Mouse (Mus musculus): ENCODE results near the gene Cdh12. TPM values are rescaled to one million over a fixed set of nuclear protein-coding genes. Genes with fewer than 3 reads are reported as not detected.

Cdh12 gene
- total RNA-seq, 2 experiments from 2014 or later, result 0.22 to 0.40 TPM

DNA sequence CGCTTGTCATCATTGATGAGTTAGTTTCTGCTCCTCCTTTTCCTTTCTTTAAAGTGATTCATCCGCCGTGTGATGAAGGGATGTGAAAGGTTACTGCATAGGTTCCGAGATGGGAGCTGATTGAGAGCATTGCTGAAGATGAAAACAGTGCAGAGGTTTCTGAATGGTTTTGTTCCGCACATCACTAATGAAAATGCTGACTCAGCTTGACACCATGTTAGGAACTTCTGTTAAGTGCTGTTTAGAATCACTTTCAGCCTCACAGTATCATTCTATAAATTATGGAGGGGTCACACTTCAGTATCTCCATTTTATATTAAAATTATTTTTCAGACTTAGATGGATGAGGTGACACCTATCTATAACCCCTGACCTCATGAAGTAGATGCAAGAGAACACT is 247.2 kb downstream of the Cdh12 start:
- DNase-seq (ENCODE audit: low spot score in 2 of 2), result no peak

DNA sequence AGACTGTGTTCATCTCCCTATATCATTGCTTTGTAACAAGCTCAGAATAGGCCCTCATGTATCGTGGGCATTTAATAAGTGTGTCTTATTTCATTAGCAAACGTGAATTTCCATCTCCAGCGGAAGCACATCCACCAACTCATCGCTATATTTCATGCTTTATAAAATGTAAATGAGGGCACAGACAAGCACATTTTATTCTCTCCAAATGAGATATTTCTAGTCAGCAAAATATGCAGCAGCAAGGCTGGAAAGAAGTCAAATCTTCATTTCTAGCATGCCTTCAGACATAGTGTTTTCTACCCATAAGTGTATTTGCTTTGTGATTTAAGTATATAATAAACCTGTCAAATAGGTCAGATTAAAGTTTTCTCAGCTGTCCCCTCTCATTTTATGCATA is 262.8 kb downstream of the Cdh12 start:
- no peak for DNase-seq (ENCODE audit: low spot score in 2 of 2)

DNA sequence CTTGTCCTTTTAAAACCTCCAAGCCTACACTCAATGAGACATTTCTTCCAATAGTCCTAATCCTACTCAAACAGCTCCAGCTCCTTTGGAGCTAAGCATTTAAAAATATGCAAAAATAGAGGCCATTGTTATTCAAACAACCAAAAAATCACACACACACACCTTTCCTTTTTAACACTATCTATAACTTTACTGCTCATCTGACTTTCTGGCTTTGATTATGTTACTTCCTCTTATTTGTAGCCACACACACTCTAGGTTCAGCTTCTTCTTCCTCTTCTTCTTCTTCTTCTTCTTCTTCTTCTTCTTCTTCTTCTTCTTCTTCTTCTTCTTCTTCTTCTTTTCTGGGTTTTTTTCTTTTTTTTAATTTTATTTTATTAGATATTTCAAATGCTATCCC is 323.2 kb downstream of the Cdh12 start:
- no peak for DNase-seq (ENCODE audit: low spot score in 2 of 2)

DNA sequence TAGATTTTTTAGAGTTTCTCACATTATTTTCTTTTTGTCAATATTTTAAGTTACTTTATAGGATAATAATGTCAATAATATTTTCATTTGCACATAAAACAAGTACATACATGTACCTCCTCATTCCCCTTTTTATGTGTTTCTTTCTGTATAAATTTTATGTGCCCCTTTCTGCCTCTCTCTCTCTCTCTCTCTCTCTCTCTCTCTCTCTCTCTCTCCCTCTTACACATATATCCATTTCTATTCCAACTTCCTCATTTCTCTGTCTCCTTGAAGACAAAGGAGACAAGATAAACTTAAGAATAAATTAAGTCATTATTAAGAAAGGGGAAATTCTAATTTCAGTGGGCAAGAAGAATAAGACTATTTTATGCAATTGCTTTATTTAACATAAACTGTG is 324.4 kb downstream of the Cdh12 start:
- no peak for DNase-seq (ENCODE audit: low spot score in 2 of 2)

DNA sequence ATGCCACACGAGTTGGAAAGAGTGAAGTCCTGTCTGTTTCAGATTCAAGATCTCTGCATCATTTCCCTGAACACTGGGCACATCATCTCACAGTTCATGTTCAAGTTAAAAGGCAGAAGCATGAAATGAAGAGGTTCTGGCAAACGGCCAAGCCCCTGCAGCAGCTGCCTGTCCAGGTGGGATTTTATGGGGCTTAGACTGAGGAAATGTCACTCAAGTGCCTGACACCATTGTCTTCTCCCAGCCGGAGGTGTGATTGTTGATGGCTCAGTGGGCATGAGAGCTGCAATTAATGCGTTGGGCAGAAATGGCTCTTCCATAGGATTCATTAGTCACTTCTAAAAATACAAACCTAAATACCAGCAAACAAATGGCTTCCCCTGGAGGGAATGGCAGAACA is 347.9 kb downstream of the Cdh12 start:
- DNase-seq (ENCODE audit: low spot score in 2 of 2), result no peak

DNA sequence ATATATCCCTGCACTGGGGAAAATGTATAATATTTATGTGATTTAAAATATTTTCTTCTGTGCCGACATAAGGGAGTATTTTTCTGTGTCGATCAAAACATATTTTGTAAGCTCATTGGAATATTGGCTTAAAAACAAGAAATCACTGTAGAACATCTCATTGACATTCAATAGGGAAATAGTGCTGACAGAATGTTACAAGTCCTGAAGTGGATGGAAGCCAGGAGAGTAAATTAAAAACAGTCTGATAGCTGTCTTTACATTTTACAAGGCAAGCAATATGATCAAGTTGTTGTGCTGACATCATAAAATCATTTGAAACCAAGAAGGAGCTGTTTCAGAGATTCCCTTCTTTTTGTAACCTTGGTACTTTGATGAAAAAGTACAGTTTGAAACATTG is 349.5 kb downstream of the Cdh12 start:
- DNase-seq (ENCODE audit: low spot score in 2 of 2), result no peak

DNA sequence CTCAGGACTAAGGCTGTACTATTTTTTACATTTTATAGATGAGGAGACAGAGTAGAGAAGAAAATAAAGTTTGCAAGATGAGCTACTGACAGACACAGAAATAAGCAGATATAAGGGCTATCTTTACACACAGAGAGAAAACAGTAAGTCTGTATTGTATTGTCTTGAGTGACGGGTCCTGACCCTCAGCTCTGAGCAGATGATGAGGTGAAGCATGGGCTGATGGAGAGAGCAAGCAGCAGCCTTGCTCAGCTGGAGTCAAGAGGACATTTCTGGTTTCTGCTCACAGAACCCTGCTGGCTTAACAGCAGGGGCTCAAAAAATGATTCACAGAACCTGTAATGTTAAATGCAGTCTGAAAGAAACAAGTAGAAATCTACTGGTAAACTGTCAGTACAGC is 386.8 kb downstream of the Cdh12 start:
- no peak for DNase-seq (ENCODE audit: low spot score in 2 of 2)

DNA sequence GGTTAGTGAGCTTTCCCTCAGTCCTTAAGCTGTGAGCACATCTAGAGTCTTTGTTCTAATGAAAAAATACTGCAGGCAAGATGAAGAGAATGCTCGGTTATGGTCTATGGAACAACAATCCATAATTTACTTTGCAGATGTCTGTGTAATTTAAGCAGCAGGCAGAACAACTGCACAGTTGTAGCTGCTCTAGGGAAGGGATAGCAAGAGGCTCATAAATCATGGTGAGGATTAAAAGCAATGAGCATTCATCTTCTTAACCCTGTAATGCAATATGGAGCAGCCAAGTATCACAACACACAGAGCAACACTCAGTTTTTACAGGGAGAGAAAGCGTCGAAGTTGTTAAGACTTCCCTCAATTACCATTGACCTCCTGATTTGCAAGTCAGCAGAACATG is 387.9 kb downstream of the Cdh12 start:
- no peak for DNase-seq (ENCODE audit: low spot score in 2 of 2)

DNA sequence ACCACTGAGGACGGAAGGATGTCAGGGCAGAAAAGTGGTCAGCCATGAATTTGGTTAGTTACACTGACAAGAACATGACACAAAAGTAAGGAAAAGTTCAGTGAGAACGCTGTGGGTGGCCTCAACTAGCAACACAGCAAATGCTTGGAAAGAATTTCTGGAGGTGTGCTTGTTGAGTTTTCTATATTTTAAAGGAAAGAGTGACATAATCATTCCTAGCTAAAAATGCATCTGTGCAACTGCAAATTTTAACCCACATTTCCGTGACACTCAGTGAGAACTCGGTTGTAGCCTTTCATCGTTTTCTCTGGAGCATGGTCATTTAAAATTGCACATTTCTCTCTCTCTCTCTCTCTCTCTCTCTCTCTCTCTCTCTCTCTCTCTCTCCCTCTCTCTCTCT is 392.4 kb downstream of the Cdh12 start:
- DNase-seq (ENCODE audit: low spot score in 2 of 2), result no peak

DNA sequence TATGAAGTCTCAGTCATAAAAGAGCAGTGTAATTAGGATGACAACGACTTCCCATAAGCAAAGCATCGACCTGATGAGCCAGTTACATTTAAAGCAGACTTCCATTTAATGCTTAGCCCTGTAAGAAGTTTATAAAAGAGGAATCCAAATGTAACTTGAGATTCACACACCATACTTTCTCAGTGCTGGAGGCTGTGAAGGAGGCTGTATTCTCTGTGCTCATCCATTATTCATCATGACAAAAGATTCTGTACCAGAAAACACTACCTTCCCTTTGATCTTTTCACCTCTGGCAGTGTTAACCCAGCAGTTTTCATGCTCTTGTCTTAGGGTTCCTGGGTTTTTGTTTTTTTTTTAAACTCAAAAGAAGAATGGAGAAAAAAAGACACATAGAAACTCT is 414.0 kb downstream of the Cdh12 start:
- no peak for DNase-seq (ENCODE audit: low spot score in 2 of 2)

DNA sequence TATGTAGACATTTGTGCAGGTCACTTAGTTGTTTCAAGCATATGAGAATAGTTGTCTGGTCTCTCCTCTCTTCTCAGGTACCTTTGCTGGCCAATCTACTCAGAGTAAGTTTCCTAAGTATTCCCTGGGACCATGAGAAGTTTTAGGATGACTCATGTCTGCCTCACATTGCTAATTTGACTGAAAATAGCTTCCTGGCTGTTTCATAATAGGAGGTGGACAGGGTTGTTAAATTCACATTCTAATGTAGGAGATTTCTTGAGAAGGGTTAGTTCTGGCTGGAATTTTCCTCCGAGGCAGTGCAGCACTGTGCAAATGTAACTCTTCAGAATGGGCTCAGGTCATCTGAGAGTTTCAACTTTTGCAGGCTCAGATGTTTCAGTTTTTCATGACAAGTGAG is 423.5 kb downstream of the Cdh12 start:
- DNase-seq (ENCODE audit: low spot score in 2 of 2), result no peak

DNA sequence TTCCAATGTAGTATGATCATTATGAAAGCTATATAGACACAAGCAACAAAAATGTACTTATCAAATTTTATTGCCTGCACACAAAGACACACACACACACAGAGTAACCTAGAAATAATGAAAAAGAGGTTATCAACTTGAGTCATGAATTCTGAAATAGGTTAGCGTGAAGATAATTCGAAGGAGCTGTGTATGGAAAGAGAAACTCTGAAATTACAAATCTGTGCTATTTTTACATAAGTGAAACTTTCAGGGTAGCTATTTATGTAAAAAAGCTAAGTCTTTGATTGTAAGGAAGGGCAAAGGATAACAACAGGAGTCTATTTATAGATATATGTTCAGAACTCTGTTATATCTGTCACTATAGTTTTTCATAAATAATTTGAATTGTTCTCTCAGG is 427.9 kb downstream of the Cdh12 start:
- no peak for DNase-seq (ENCODE audit: low spot score in 2 of 2)

DNA sequence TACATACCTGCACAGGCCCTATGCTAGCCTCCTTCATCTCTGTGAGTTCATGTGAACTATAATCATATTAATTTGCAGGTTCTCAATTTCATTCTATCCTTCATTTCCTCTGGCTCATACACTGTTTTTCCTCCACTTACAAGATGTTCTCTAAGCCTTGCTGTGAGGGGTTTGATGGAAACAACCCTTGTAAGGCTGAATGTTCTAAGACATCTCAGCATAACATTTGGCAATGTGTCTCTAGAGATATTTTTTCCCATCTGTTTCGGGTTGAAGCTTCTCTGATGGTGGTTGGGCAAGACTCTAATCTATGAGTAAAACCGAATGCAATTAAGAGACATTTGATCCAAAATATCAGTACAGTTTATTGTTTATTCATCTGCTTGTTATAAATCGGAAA is 444.4 kb downstream of the Cdh12 start:
- no peak for DNase-seq (ENCODE audit: low spot score in 2 of 2)

DNA sequence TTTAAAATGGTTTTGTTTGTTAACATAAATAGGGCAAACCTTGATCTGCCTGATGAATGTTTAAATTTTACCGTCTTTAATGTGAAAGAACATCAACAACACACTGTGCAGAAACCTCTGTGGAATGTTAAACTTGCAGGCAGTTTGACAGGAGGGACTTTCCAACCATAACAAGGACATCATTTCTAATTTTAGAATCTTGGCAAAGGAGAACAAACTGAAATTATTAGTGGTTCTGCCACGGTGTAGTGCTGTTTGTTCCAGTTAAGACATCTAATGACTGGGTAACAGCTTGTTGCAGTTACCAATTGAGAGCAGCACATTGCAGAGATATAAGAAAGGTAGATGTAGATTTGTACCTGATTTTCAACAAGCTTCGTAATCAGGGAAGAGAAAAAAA is 453.5 kb downstream of the Cdh12 start:
- DNase-seq (ENCODE audit: low spot score in 2 of 2), result no peak

DNA sequence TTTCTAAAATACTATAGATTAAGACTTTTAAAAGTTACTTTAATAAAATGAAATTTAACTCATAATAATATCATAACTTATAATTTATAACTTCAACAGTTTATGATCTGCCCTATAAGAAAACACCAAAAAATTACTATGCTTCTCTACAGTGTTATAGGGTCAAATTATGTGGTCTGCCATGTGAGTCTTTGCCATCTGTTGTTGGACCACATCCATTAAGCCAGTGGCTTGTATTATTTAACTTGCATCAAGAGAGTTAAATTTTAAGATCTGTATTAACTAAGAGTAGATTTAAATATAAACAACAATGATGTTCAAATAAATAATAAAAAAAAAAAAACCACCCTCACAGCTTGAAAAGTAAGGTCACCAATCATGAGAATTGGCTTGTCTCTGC is 479.2 kb downstream of the Cdh12 start:
- DNase-seq (ENCODE audit: low spot score in 2 of 2), result no peak

DNA sequence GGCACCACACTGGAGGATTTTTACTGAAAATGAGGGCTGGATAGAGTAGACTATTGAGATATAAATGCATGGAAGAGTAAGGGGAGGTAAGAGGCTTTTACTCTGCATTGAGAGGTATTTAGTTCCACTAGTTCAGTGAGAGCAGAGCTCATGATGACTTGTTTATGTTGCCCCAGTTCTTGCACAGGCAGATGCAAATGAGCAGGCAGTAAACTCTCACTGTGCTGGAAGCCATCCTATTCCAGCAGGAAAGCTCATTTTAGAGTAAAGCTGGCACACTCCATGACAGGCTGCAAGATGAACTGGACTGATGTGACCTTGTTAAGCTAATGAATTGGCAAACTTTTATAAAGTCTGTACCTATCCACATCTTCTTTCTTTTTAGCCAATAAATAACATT is 494.9 kb downstream of the Cdh12 start:
- no peak for DNase-seq (ENCODE audit: low spot score in 2 of 2)

DNA sequence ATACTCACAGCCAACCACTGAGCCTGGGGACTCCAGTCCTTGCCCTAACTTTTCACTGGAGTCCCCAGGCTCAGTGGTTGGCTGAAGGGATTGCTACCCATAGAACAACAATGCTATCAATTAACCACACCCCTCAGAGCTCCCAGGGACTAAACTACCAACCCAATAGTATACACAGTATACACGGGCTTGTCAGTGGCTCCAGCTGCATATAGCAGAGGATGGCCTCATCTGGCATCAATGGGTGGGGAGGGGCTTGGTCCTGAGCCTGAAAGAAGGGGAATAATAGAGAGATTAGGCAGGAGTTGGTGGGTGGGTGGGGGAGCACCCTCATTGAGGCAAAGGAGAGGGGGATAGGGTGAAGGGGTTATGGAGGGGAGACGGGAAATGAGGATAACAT is 518.4 kb downstream of the Cdh12 start:
- no peak for DNase-seq (ENCODE audit: low spot score in 2 of 2)

DNA sequence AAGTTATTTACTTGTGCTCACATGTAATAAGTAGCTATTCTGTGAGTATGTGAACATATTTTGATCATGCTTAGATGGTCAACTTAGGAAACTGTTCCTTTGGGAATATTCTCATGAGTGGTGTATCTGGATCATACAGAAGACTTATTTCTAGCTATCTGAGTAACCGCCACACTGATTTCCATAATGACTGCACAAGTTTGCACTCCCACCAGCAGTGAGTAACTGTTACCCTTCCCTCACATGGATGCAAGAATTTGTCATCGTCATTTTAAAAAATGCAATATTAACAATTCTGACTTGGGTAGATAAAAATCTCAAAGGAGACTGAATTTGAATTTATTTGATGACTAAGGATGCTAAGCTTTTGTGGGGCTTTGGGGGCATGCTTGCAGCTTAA is 522.0 kb downstream of the Cdh12 start:
- DNase-seq (ENCODE audit: low spot score in 2 of 2), result no peak

DNA sequence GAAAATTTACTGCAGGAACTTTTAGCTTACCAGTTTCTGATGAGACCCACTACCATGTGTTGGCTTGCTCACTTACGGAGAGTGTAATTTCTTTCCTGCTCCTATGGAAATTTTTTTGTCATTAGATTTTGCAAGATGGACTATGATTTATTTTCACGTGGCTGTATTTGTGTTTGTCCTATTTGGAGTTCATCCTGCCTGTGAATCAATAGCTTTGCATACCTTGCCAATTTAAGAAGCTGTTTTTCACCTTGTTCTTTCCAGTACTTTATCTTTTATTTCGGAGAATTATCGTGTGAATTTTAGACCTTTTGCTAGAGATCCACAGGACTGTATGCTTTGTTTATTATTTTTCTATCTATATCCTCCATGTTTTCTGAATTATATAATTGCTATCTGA is 551.5 kb downstream of the Cdh12 start:
- DNase-seq (ENCODE audit: low spot score in 2 of 2), result no peak

DNA sequence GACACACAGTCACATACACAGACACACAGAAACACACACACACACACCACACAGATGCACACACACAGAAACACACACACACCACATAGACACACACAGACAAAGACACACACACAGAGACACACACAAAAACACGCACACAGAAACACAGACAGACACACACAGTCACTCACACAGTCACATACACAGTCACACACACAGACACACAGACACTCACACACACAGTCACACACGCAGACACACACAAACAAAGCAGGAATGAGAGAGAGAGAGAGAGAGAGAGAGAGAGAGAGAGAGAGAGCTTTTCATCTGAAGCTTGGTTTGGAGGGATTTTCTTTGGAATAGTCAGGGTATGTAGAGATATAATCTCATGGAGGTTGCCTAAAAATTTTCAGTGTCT is 558.9 kb downstream of the Cdh12 start:
- DNase-seq (ENCODE audit: low spot score in 2 of 2), result no peak

DNA sequence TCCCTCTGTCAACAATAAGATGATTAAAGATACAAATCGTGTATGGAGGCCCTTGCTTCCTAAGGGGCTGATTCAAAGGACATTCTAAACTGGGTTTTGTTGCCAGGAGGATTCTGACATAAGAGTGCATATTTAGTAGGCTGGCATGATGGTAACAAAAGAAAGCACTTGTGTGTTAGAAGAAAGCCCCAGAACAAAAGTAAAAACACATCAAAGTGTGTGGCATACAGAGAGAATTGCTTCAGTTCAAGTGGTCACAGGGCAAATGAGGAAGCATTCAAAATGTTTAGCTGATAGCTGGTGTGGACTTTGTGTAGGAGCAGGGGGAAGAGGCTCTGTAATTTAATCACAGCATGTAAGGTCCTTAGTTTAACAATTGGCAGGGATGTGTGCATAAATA is 559.4 kb downstream of the Cdh12 start:
- DNase-seq (ENCODE audit: low spot score in 2 of 2), result no peak

DNA sequence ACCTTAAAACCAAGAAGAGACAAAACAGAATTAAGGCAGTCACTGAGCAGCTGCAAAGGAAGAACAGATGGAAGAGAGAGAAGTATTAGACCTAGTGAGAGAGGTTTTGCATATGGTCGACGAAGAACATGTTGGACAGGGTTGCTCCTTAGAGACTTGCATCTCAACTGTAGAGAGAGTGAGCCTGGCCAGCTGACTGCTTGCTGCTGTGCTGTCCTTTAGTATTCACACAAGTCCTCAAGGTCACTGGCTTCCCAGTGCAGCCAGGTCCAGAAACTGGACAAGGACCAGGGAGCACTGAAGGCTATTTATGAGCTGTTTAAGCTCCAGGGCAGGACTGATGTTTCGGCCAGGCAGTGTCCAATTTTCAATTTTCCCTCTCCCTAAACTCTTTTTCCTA is 559.9 kb downstream of the Cdh12 start:
- DNase-seq (ENCODE audit: low spot score in 2 of 2), result no peak

DNA sequence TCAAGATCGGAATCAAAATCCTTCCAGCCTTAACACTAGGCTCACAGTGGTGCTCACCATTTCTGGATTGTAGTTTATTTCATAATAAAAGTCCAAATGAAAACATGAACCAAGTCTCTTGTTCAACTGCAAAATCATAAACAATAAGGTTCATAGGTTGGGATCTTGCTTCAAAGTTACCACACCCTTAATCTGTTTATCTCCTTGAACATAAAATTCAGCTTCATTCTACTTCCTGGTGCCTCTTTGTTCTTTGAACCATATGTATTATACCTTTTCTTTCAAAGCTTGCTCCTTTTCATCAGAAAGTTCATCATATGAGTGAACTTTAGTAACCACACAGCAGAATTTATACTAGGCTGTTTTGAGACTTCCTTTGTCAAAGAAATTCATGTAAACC is 614.6 kb downstream of the Cdh12 start:
- no peak for DNase-seq (ENCODE audit: low spot score in 2 of 2)

DNA sequence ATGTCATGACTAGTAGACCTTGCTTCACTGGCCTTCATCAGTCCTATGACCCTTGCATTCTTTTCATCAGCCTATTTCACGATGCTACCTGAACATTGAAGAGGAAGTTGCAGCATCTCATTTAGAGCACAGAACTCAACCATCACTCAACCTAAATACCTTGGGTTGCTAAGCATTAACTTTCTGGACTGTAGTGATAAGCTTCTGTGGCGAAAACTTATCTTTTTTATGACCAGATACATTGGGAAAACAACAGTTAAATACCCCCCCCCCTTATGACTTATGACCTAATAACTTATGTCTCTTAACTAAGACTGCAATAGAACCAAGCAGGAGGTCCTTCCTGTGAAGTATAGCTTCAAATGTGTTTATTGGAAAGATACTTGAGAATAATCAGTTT is 620.2 kb downstream of the Cdh12 start:
- DNase-seq (ENCODE audit: low spot score in 2 of 2), result no peak

DNA sequence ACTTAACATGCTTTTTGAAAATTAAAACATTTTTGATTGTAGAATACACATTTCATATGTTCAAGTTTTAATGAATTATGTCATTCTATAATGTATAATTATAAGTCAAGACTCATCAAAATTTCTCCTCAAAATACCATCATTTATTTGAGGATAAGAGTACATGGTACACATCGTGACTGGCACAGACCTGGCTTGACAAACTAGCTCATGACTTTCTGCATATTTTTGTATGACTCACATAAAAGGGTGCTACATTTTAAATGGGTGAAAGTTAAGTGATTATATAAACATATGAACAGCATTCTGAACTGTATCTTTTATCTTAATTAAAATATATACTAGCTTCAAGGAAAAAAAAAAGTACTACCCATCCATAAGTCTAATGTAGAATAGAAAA is 643.8 kb downstream of the Cdh12 start:
- DNase-seq (ENCODE audit: low spot score in 2 of 2), result no peak

All from adrenal gland, postnatal 4 days (tissue).